Mouse (Mus musculus) neural tube, postnatal 0 days (tissue): ENCODE measurements around the gene Tm9sf3. TPM values are rescaled to one million over a fixed set of nuclear protein-coding genes. Genes with fewer than 3 reads are reported as not detected.

Experiments
- polyA plus RNA-seq: library from polyadenylated mRNA; unstranded; fragments of >200 nt; fragmentation: Nextera tagmentation; extraction: Ambion mirVana; gene quantifications from 2 replicates; pipeline ENCODE4 v1.2.1, GENCODE M21; 2015

Gene Tm9sf3
- 69.5 and 77.8 TPM in 2 replicates for polyA plus RNA-seq

GRCm38 (mm10) chr19:41263630-41264295 lies at the start of gene Tm9sf3:
TSS of gene Tm9sf3 (minus strand) at chr19:41263997.

DNA sequence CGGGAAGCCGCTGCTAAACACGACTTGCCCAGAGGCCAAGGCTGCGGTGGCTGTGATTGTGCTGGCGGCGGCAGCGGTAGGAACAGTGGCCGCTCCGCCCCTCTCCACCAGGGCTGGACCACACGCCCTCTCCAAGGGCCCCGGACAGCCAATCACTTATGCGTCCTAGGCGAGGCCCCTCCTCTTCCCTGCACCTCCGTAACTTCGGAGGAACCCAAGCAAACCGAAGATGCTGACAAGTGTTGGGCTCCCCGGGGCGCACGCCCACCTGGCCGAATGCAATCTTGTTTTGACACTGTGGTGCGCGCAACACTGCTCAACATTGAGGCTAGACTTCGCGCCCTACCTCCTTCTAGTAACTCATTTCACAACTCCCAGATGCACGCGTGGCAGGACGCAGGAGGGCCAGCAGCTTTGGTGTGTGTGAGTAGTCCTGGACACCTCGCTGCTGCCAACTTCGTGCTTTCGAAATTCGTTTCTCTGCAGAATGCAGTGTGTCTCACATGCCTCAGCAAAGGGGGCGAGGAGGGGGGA lies 56.9 kb downstream of the Tm9sf3 start, which contains the start of gene Tll2:
Gene Tll2 (minus strand): TSS at position 25 of the 534 bp plus-strand sequence.

Other genes starting within 250 kb of the Tm9sf3 start
- gene Dntt, start 234.7 kb downstream of the Tm9sf3 start, polyA plus RNA-seq, result 0.13 and 0.15 TPM in 2 replicates
- 0.08 TPM in 1 of 2 replicates, not detected in the other for gene Opalin, start 186.9 kb downstream of the Tm9sf3 start, polyA plus RNA-seq
- gene Tll2, start 57.2 kb downstream of the Tm9sf3 start, polyA plus RNA-seq, result 2.2 and 2.3 TPM in 2 replicates
- gene Pik3ap1, start 121.1 kb upstream of the Tm9sf3 start, polyA plus RNA-seq, result 2.1 and 2.3 TPM in 2 replicates
- 10.1 and 10.2 TPM in 2 replicates for gene Lcor, start 218.6 kb upstream of the Tm9sf3 start, polyA plus RNA-seq